Mouse (Mus musculus) thymus, adult 2 months (tissue): ENCODE measurements around the gene Olfr541. TPM values are rescaled to one million over a fixed set of nuclear protein-coding genes. Genes with fewer than 3 reads are reported as not detected.

ENCODE experiments used
- DNase-seq: peaks from one replicate; pipeline ENCODE4 v3.0.0; 2021
- H3K27ac ChIP-seq: fragments of 200-500 bp; 2 replicates; pipeline ENCODE4 v1.5.1; 2012; ENCODE audit warnings: low read length, control low read depth; ENCODE audit not compliant: control insufficient read depth, insufficient read depth
- H3K27me3 ChIP-seq: fragments of 200-500 bp; 2 replicates; pipeline ENCODE4 v1.6.1; 2012; ENCODE audit warnings: mild to moderate bottlenecking, low read length, moderate library complexity, mixed read lengths; ENCODE audit not compliant: control insufficient read depth, insufficient read depth
- H3K36me3 ChIP-seq: fragments of 200-500 bp; 2 replicates; pipeline ENCODE4 v1.6.1; 2012; ENCODE audit warnings: mild to moderate bottlenecking, low read length, moderate library complexity; ENCODE audit not compliant: control insufficient read depth, insufficient read depth
- H3K4me1 ChIP-seq: fragments of 200-500 bp; replicated peaks from 2 replicates; pipeline ENCODE4 v1.6.1; 2012; ENCODE audit warnings: low read length; ENCODE audit not compliant: control insufficient read depth, insufficient read depth
- H3K4me3 ChIP-seq: fragments of 200-500 bp; 2 replicates; pipeline ENCODE4 v1.5.1; 2012; ENCODE audit warnings: mild to moderate bottlenecking, low read length, control low read depth, moderate library complexity; ENCODE audit not compliant: control insufficient read depth, insufficient read depth
- CTCF ChIP-seq: fragments of 200-500 bp; IDR thresholded peaks from 2 replicates; pipeline ENCODE4 v1.5.1; 2012; ENCODE audit warnings: mild to moderate bottlenecking, control low read depth, low read length, moderate library complexity, borderline replicate concordance; ENCODE audit not compliant: control insufficient read depth, poor library complexity, insufficient read depth; ENCODE audit errors: extremely low read depth
- POLR2A ChIP-seq: fragments of 200-500 bp; IDR thresholded peaks from 2 replicates; pipeline ENCODE4 v1.6.1; 2012; ENCODE audit warnings: mild to moderate bottlenecking, low read length, control low read depth, moderate library complexity; ENCODE audit not compliant: control insufficient read depth, poor library complexity, insufficient read depth; ENCODE audit errors: extremely low read depth
- WGBS: fragments of 180-500 bp; shearing (Covaris S2); methylation state at CpG from one replicate; pipeline ENCODE4 v1.1.7; 2018; 5-methylcytosine and 5-hydroxymethylcytosine counted together
- polyA plus RNA-seq: library from polyadenylated mRNA; depleted of rRNA; stranded (reverse); fragments of >200 nt; gene quantifications from 2 replicates; pipeline ENCODE4 v1.2.3, GENCODE M21; 2012

The Olfr541 gene
- polyA plus RNA-seq, 1 experiment: not detected

DNA sequence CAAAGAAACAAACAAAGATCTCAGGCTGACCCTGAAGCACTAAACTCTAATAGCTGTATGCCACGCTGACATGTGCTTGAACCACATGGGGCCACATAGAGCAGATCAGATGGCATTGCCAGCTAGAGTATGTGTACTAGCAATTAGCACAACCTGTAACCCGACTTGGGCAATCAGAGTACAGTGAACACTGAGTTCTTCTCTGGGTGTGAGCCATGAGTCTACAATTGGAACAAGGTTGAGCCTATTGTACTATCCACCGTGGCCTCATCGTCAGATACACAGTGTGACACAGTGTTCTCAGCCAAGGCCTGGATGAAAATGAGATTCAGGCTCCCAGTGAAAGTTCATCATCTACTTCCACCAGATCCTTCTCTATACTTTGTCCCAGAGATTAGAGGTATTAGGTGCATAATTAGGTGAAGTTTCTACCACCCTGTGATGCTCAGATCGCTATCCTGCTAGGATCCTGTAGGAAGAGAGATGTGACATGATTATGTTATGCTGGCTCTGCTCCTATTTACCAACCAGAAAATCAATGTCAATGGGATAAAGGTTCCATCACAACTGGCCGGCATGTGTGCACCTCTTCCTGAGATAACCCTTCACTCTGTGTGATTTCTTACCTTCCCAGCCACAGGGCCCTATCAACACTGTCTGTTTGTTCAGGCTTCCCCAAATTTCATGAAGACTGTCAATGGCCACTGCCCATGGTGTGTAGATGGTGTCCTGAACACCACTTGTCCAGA, 10.6 kb downstream of the Olfr541 start:
- no peak for DNase-seq
- no peaks in the 10 kb centered on the region for H3K27me3 ChIP-seq
- no peaks in the 10 kb centered on the region for H3K4me1 ChIP-seq
- no peak for TF ChIP-seq POLR2A
- no peak for TF ChIP-seq CTCF
- no peak overlapping the region for H3K4me3 ChIP-seq
- WGBS: 95% methylated on average over 6 of the region's 6 CpGs
- no peak overlapping the region for H3K27ac ChIP-seq
- no peaks in the 10 kb centered on the region for H3K36me3 ChIP-seq

- Histone ChIP-seq H3K27me3 (no peaks in the 10 kb centered on the region), H3K4me1 (no peaks in the 10 kb centered on the region), H3K36me3 (no peaks in the 10 kb centered on the region), H3K4me3 (no peak overlapping the region), H3K27ac (no peak overlapping the region)
- WGBS: 86% methylated on average over 7 of the region's 7 CpGs
- TF ChIP-seq POLR2A (no peak), CTCF (no peak)
- no peak for DNase-seq
Measured at GRCm38 (mm10) chr7:140717155-140718055, 20.3 kb downstream of the Olfr541 start.

DNA sequence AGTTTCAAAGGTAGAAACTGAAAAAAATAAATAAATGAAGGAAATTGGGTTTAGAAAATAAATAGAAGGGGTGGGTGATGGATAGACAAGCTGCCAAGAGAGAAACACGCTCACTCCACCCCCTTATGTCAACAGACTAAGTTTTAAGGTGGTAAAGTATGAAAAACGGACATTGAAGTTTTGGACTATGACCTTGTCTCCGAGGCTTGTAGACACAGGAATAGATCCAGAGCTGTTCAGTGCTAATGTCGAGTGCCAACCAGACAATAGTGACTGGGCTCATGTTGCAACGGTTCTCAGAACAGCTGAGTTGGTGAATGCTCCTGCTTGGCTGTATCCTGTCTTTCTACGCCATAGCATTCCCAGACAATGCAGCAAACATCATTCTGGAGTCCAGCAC, 24.0 kb downstream of the Olfr541 start:
- TF ChIP-seq POLR2A: no peak
- TF ChIP-seq CTCF: no peak
- WGBS: 92% methylated on average over 6 of the region's 6 CpGs

DNA sequence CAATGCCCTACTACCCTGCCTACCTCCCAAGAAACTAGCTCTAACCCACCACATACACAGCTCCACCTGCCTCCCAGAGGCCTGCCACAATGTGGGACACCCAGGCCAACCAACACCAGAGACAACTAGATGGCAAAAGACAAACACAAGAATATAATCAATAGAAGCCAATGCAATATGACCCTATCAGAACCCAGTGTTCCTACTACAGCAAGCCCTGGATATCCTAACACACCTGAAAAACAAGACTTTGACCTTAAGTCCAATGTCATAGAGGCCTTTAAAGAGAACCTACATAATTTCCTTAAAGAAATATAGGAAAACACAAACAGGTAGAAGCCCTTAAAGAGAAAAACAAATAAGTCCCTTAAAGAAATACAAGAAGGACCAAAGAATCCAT, 28.5 kb downstream of the Olfr541 start:
- H3K36me3 ChIP-seq: no peaks in the 10 kb centered on the region
- H3K27ac ChIP-seq: no peak overlapping the region
- DNase-seq: no peak
- no peaks in the 10 kb centered on the region for H3K27me3 ChIP-seq
- no peaks in the 10 kb centered on the region for H3K4me1 ChIP-seq
- no peak overlapping the region for H3K4me3 ChIP-seq
- TF ChIP-seq POLR2A: no peak
- TF ChIP-seq CTCF: no peak

More for the DNA sequence above, 24.0 kb downstream of the Olfr541 start:
- DNase-seq: no peak
- Histone ChIP-seq H3K36me3 (no peaks in the 10 kb centered on the region), H3K27ac (no peak overlapping the region), H3K4me1 (no peaks in the 10 kb centered on the region), H3K27me3 (no peaks in the 10 kb centered on the region), H3K4me3 (no peak overlapping the region)

GRCm38 (mm10) chr7:140733162-140733561, 36.1 kb downstream of the Olfr541 start:
- no peak for DNase-seq

GRCm38 (mm10) chr7:140747402-140747801, 50.3 kb downstream of the Olfr541 start:
- Histone ChIP-seq H3K36me3 (no peaks in the 10 kb centered on the region), H3K4me3 (no peak overlapping the region), H3K27me3 (no peaks in the 10 kb centered on the region), H3K4me1 (no peaks in the 10 kb centered on the region), H3K27ac (no peak overlapping the region)
- TF ChIP-seq CTCF (no peak), POLR2A (no peak)
- 92% methylated on average over 3 of the region's 3 CpGs for WGBS
- no peak for DNase-seq

More at GRCm38 (mm10) chr7:140733162-140733561, 36.1 kb downstream of the Olfr541 start:
- TF ChIP-seq POLR2A (no peak), CTCF (no peak)
- Histone ChIP-seq H3K4me3 (no peak overlapping the region), H3K27me3 (no peaks in the 10 kb centered on the region), H3K4me1 (no peaks in the 10 kb centered on the region), H3K36me3 (no peaks in the 10 kb centered on the region), H3K27ac (no peak overlapping the region)
- WGBS: 78% methylated on average over 2 of the region's 2 CpGs
